Mouse (Mus musculus): Measurements from ENCODE around the gene Rreb1. TPM values are rescaled to one million over a fixed set of nuclear protein-coding genes. Genes with fewer than 3 reads are reported as not detected.

Rreb1 gene
- polyA plus RNA-seq, 1 experiment from 2014 or later = 14.8 TPM

GRCm38 (mm10) chr13:37866296-37866695 lies 88.1 kb downstream of the Rreb1 start:
- no peak overlapping the region for H3K9ac ChIP-seq
- H3K9me3 ChIP-seq (replicated peaks) = no peaks in the 10 kb centered on the region
- WGBS = 40% methylated on average over 5 of the region's 5 CpGs
- H3K27me3 ChIP-seq = no peaks in the 10 kb centered on the region
- peak overlapping the region; percentile 17 for H3K27ac ChIP-seq (replicated peaks)
- peaks cover 46% of the 10 kb centered on the region for H3K4me1 ChIP-seq
- no peak overlapping the region for H3K4me2 ChIP-seq (replicated peaks)
- no peaks in the 10 kb centered on the region for H3K36me3 ChIP-seq
- no peak overlapping the region for H3K4me3 ChIP-seq (replicated peaks)
- no peak for ATAC-seq (ENCODE audit: insufficient number of reproducible peaks, low FRiP score, low TSS enrichment, low read depth)

GRCm38 (mm10) chr13:37866846-37867245 lies 88.6 kb downstream of the Rreb1 start:
- Histone ChIP-seq H3K9ac (no peak overlapping the region), H3K27me3 (no peaks in the 10 kb centered on the region), H3K36me3 (no peaks in the 10 kb centered on the region), H3K4me1 (peaks cover 40% of the 10 kb centered on the region), H3K9me3 (replicated peaks) (no peaks in the 10 kb centered on the region), H3K27ac (replicated peaks) (peak overlapping the region; percentile 39; the same call in 1 of the 2 replicates), H3K4me2 (replicated peaks) (no peak overlapping the region), H3K4me3 (replicated peaks) (no peak overlapping the region)
- WGBS = 47% methylated on average over 3 of the region's 3 CpGs
- ATAC-seq (ENCODE audit: insufficient number of reproducible peaks, low FRiP score, low TSS enrichment, low read depth) = no peak

DNA sequence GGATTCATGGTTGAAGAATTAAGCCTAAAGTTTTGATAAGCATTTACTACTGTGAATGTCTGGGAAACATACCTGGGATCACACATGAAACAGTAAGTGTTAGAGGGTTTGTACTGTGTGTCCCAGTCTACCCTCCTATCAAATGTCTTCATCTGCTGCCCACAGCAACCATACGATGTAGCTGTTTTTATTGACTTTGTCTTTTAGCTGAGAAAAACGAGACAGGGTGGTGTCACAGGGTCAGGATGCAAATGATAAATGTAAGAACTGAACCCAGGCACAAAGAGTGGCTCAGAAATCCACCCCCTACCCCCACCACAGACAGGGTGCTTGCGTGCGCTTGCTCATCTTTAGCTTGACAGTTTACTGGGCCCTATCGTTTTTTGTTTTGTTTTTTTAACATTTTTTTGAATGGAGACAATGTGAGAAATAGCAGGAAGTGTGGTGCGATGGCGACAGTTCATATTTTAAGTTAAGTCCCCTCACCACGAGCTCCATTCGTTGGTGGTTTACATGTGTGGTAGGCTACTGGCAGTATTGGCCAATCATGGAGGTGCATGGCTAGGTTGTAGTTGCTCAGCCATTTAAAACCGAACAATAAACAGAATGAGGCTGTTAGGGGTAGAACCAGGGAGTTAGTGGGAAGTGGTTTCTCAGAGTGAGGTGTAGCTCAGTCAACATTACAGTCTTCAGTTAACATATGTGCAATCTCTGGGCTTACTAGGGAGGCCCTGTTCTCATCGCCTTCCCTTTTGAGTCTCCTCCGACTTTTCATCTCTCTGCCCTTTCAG lies 92.1 kb downstream of the Rreb1 start:
- H3K9me3 ChIP-seq (replicated peaks) = no peaks in the 10 kb centered on the region
- no peaks in the 10 kb centered on the region for H3K27me3 ChIP-seq
- H3K36me3 ChIP-seq = no peaks in the 10 kb centered on the region
- 76% methylated on average over 12 of the region's 12 CpGs for WGBS
- no peak overlapping the region for H3K9ac ChIP-seq
- ATAC-seq (ENCODE audit: insufficient number of reproducible peaks, low FRiP score, low TSS enrichment, low read depth) = no peak
- H3K27ac ChIP-seq (replicated peaks) = no peak overlapping the region
- H3K4me2 ChIP-seq (replicated peaks) = no peak overlapping the region
- H3K4me3 ChIP-seq (replicated peaks) = no peak overlapping the region
- peaks cover 37% of the 10 kb centered on the region for H3K4me1 ChIP-seq

GRCm38 (mm10) chr13:37872142-37872835 lies 94.1 kb downstream of the Rreb1 start:
- no peak for ATAC-seq (ENCODE audit: insufficient number of reproducible peaks, low FRiP score, low TSS enrichment, low read depth)

DNA sequence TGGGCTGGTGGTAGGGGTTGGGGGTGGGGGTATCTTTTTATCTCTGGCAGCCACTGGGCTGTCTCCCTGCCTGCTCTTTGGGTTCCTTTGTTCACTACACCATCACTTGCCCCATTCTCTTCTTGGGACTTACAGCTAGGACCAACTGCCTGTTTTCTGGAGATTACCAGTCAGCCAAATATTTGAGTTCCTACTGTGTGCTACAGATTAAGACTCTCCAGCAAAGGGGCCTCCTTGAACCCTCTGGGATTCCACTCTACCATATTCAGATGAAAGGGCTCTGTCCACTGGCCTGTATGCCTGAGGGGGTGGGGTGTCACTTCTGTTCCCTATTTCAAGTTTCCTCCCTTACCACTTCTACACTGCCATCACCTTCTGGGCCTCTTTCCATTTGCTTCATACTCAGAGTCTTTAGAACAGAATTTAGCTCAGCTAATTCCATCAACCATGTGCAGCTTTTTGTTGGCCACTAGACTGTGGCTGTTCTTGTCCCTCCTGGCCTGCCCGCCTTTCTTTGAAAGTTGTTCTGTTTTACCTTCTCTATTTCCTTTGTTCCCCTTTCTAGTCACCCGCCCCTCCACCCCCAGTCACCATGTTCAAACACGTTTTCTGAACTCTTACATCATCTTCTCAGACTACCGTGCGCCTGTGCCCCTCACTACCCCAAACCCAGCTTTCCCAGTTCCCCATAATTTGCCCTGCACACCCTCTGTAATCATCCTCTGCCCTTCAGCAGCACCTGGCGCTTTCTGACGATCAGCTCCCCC lies 95.1 kb downstream of the Rreb1 start:
- Histone ChIP-seq H3K36me3 (no peaks in the 10 kb centered on the region), H3K4me2 (replicated peaks) (no peak overlapping the region), H3K9ac (no peak overlapping the region), H3K27ac (replicated peaks) (peak overlapping the region; percentile 36), H3K9me3 (replicated peaks) (no peaks in the 10 kb centered on the region), H3K4me1 (peaks cover 30% of the 10 kb centered on the region), H3K27me3 (no peaks in the 10 kb centered on the region), H3K4me3 (replicated peaks) (no peak overlapping the region)
- WGBS = 58% methylated on average over 7 of the region's 7 CpGs
- no peak for ATAC-seq (ENCODE audit: insufficient number of reproducible peaks, low FRiP score, low TSS enrichment, low read depth)

More at GRCm38 (mm10) chr13:37872142-37872835, 94.1 kb downstream of the Rreb1 start:
- no peak overlapping the region for H3K9ac ChIP-seq
- H3K27me3 ChIP-seq = no peaks in the 10 kb centered on the region
- no peak overlapping the region for H3K4me2 ChIP-seq (replicated peaks)
- no peaks in the 10 kb centered on the region for H3K36me3 ChIP-seq
- no peaks in the 10 kb centered on the region for H3K9me3 ChIP-seq (replicated peaks)
- WGBS = 93% methylated on average over 2 of the region's 2 CpGs
- H3K27ac ChIP-seq (replicated peaks) = no peak overlapping the region
- H3K4me3 ChIP-seq (replicated peaks) = no peak overlapping the region
- H3K4me1 ChIP-seq = peaks cover 31% of the 10 kb centered on the region

DNA sequence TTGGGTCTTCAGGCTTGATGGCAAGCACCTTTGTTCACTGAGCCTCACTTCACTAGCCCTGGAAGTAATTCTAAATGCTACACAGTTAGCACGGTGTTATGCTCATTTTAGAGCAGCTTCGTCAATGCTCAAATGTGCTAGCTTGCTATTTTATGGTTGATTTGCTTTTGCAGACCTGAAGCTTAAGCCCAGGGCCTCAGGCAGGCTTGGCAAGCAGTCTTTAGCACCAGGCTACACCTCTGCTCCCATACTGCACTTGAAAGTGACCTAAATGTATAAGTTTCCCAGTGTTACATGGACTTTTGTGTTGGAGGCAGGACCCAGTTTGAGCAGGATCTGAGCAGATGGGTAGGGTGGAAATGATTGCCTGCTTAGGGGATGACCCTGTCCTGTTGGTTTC lies 97.7 kb downstream of the Rreb1 start:
- no peaks in the 10 kb centered on the region for H3K9me3 ChIP-seq (replicated peaks)
- no peaks in the 10 kb centered on the region for H3K27me3 ChIP-seq
- no peaks in the 10 kb centered on the region for H3K36me3 ChIP-seq
- 83% methylated on average over 2 of the region's 2 CpGs for WGBS
- peaks cover 54% of the 10 kb centered on the region for H3K4me1 ChIP-seq
- H3K27ac ChIP-seq (replicated peaks) = no peak overlapping the region
- no peak overlapping the region for H3K4me3 ChIP-seq (replicated peaks)
- H3K4me2 ChIP-seq (replicated peaks) = no peak overlapping the region
- no peak for ATAC-seq (ENCODE audit: insufficient number of reproducible peaks, low FRiP score, low TSS enrichment, low read depth)
- no peak overlapping the region for H3K9ac ChIP-seq

DNA sequence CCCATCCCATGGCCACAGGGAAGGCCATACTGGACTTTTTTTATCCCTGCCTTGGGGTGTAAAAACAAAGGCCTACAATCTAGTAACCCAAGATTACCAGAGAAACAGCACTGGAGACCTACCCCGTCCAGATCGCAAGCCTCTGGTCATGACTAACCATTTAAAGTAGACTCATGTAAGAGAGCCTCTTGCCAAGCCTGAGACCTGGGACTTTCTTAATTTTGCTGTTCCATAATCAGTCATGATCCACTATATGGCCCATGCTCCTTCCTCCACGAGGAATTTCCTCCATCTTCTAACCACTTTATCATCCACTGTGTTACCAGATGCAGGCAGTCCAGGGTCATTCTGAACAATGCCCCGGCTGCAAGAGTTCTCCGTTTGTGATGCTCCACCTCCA lies 98.2 kb downstream of the Rreb1 start:
- ATAC-seq (ENCODE audit: insufficient number of reproducible peaks, low FRiP score, low TSS enrichment, low read depth) = no peak
- H3K9ac ChIP-seq = no peak overlapping the region
- H3K9me3 ChIP-seq (replicated peaks) = no peaks in the 10 kb centered on the region
- WGBS = 74% methylated on average over 5 of the region's 5 CpGs
- no peak overlapping the region for H3K27ac ChIP-seq (replicated peaks)
- peaks cover 56% of the 10 kb centered on the region for H3K4me1 ChIP-seq
- H3K4me2 ChIP-seq (replicated peaks) = no peak overlapping the region
- no peaks in the 10 kb centered on the region for H3K36me3 ChIP-seq
- H3K27me3 ChIP-seq = no peaks in the 10 kb centered on the region
- no peak overlapping the region for H3K4me3 ChIP-seq (replicated peaks)

DNA sequence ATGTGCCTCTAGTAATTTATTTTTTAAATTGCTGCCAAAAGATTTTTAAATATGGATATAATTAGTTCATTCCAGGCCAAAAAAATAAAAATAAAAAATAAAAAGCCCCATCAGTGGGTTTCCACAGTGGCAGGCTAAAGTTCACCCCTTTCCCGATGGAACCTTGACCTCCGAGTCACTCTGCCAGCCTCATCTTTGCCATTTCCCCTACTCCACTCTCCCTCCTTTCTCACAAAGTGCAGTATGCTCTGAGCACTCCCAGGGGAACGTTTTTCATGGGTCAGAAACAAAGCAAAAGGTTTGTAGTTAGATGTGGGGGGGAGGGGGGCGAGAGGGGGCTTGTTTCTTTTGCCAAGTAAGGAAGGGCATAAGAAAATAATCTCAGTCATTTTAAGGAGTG lies 98.6 kb downstream of the Rreb1 start:
- Histone ChIP-seq H3K27ac (replicated peaks) (no peak overlapping the region), H3K9me3 (replicated peaks) (no peaks in the 10 kb centered on the region), H3K9ac (no peak overlapping the region), H3K36me3 (no peaks in the 10 kb centered on the region), H3K4me2 (replicated peaks) (no peak overlapping the region), H3K4me3 (replicated peaks) (no peak overlapping the region), H3K4me1 (peaks cover 56% of the 10 kb centered on the region), H3K27me3 (no peaks in the 10 kb centered on the region)
- WGBS = 58% methylated on average over 4 of the region's 4 CpGs
- no peak for ATAC-seq (ENCODE audit: insufficient number of reproducible peaks, low FRiP score, low TSS enrichment, low read depth)

- 49% methylated on average over 3 of the region's 3 CpGs for WGBS
- no peaks in the 10 kb centered on the region for H3K36me3 ChIP-seq
- no peak for ATAC-seq (ENCODE audit: insufficient number of reproducible peaks, low FRiP score, low TSS enrichment, low read depth)
Measured at GRCm38 (mm10) chr13:37877241-37877640, 99.0 kb downstream of the Rreb1 start.

DNA sequence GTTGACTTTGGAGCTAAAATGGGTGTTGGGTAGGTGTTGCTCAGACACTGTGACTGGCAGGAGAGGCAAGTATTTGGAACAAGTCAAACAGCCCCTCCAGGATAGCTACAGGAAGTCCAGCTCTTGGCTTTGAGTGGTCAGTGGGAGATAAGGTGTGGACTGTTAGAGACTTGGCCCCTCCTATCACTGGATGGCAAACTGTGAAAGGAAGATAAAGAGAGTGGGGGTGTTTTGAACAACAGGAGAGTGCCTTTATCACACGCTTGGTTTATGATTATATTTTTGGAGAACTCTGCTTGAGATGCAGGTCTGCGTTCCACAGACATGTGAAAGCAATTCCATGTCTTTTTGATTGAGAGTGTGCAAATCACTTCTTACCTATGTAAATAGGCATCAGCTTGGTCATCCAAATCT lies 100.7 kb downstream of the Rreb1 start:
- 0 out of 2 replicates have a peak overlapping the region, but pooled peaks have one; percentile 34 for H3K27ac ChIP-seq (replicated peaks)
- H3K9me3 ChIP-seq (replicated peaks) = no peaks in the 10 kb centered on the region
- H3K4me1 ChIP-seq = peaks cover 52% of the 10 kb centered on the region
- ATAC-seq (ENCODE audit: insufficient number of reproducible peaks, low FRiP score, low TSS enrichment, low read depth) = no peak
- 83% methylated on average over 2 of the region's 2 CpGs for WGBS
- H3K4me3 ChIP-seq (replicated peaks) = no peak overlapping the region
- H3K9ac ChIP-seq = no peak overlapping the region
- no peaks in the 10 kb centered on the region for H3K27me3 ChIP-seq
- H3K4me2 ChIP-seq (replicated peaks) = no peak overlapping the region
- H3K36me3 ChIP-seq = no peaks in the 10 kb centered on the region

More at GRCm38 (mm10) chr13:37877241-37877640, 99.0 kb downstream of the Rreb1 start:
- no peaks in the 10 kb centered on the region for H3K9me3 ChIP-seq (replicated peaks)
- no peak overlapping the region for H3K4me3 ChIP-seq (replicated peaks)
- H3K27ac ChIP-seq (replicated peaks) = no peak overlapping the region
- no peak overlapping the region for H3K9ac ChIP-seq
- H3K27me3 ChIP-seq = no peaks in the 10 kb centered on the region
- no peak overlapping the region for H3K4me2 ChIP-seq (replicated peaks)
- H3K4me1 ChIP-seq = peaks cover 59% of the 10 kb centered on the region

DNA sequence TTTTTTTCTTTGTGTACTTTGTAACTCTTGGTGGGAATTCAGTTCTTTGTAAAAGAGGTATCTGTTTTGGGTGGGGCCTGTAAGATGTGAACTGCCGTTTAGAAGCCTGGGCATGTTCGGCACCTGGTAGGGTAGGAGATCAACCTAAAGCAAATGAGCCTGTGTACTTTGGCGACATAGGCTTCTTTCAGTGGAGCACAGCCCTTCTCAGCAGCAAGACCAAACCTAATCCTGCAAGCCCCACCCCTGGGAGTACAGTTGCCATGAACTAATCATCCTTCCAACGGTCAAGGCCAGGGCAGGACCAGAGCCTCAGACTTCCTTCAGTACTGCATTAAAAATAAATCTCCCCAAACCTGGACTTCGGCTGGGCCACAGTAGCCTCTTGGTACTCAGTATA lies 101.4 kb downstream of the Rreb1 start:
- Histone ChIP-seq H3K4me1 (peaks cover 50% of the 10 kb centered on the region), H3K27ac (replicated peaks) (peak overlapping the region; percentile 65; the same call in 1 of the 2 replicates), H3K9ac (no peak overlapping the region), H3K9me3 (replicated peaks) (no peaks in the 10 kb centered on the region), H3K36me3 (no peaks in the 10 kb centered on the region), H3K4me2 (replicated peaks) (no peak overlapping the region), H3K27me3 (no peaks in the 10 kb centered on the region), H3K4me3 (replicated peaks) (no peak overlapping the region)
- peak; percentile 12; the same call in 1 of the 2 replicates for ATAC-seq (ENCODE audit: insufficient number of reproducible peaks, low FRiP score, low TSS enrichment, low read depth)
- WGBS = 47% methylated on average over 5 of the region's 5 CpGs
